Mouse (Mus musculus): ENCODE measurements at regions not wholly inside any gene's neighbourhood (a gene's known extent, or its start where the extent isn't known, plus 50 kb on each side); places are given as distances from the start of the nearest gene placed in this dataset.

- DNase-seq (ENCODE audit: low spot score): no peak
Measured at GRCm38 (mm10) chr4:34498325-34498724, 52.4 kb upstream of the Akirin2 start.

DNA sequence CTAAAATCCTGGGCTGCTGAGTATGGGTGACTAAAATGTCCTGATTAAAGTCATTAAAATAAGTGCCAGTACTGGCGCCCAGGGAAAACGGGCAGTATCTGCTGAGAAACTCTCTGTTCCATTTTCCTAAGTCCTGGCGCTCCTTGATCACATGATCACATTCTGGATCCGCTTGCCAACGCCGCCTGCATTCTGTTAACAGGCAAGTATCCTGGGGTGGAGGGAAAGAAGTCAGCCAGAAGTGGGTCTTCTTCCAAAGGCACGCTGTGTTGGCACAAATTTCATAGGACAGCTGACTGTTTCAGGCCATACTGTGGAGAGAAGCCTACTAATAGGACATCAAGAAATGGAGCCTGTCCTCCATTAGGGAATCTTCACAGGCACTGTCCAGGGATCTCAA lies 52.0 kb upstream of the Akirin2 start:
- DNase-seq (ENCODE audit: low spot score): no peak

GRCm38 (mm10) chr4:34499731-34500130 lies 51.0 kb upstream of the Akirin2 start:
- no peak for DNase-seq (ENCODE audit: low spot score)

Measured in testis, postnatal 10 days (tissue).